In genomic region chr10:118607418-118607817, GRCm38 (mm10) we compare ENCODE assay signal across 17 mouse cellular contexts.
"Had no signal": no experiment of that assay in that cellular context is flagged by ENCODE, and none has a peak within 500 bp of the region (broad histone marks: within the 10 kb centered on the region; RNA-seq: fewer than 3 reads in every experiment).

No protein-coding gene starts in this region.

- DNase-seq: left cerebral cortex, postnatal 4 days; liver; liver, embryonic 13.5 days; liver, postnatal 0 days; lung, adult 18-20 months; lung, adult 2 months; lung, embryonic 14.5 days; lung, postnatal 10 days; lung, postnatal 14 days; lung, postnatal 36 days; lung, postnatal 4 days; midbrain, embryonic 14.5 days had no signal

- ATAC-seq: liver, embryonic 12.5 days; liver, postnatal 0 days; lung, postnatal 0 days; midbrain, embryonic 13.5 days; midbrain, embryonic 15.5 days; midbrain, embryonic 16.5 days had no signal
